Mouse (Mus musculus) spleen, adult 2 months (tissue): Measurements from ENCODE around the gene Exosc7.

Experiments used
- CTCF ChIP-seq: fragments of 200-500 bp; IDR thresholded peaks from 2 replicates; pipeline ENCODE4 v1.5.1; 2011; ENCODE audit warnings: mild to moderate bottlenecking, inconsistent platforms; ENCODE audit not compliant: insufficient read depth, insufficient read length, insufficient replicate concordance; ENCODE audit errors: extremely low read depth
- POLR2A ChIP-seq: fragments of 200-500 bp; IDR thresholded peaks from 2 replicates; pipeline ENCODE4 v1.6.1; 2011; ENCODE audit warnings: low read depth, low read length, inconsistent platforms

DNA sequence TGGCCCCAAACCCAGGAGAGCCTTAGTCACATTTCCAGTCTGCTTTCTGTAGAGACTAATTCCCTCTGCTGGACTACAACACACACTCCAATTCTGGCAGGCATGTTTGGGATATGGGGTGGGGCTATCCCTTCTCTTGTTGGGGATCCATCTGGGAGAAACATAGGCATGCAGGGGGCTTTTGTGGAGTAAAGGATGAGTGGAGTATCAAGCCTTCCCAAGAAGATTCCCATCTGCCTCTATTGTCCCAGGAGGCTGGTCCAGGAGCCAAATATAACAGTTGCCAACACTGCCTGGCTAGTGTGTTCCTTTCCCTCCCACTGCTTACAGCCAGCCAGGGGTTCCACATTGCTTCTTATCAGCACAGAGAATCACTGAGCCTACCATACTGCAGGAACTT lies 44.7 kb downstream of the Exosc7 start:
- TF ChIP-seq CTCF (no peak), POLR2A (no peak)
